Mouse (Mus musculus) gastrocnemius, postnatal 25 days (tissue): ENCODE measurements around the gene Tor1b. TPM values are rescaled to one million over a fixed set of nuclear protein-coding genes. Genes with fewer than 3 reads are reported as not detected.
"Not testable (repeated sequence)": the region's sequence is repeated elsewhere in the genome, so short reads cannot be mapped to it uniquely, and the experiment has no call there.

Experiments used
- DNase-seq: peaks from one replicate; pipeline ENCODE4 v3.0.0; 2022
- total RNA-seq, 2 experiments: library from RNA; stranded (reverse); gene quantifications; 1 replicate in 1 of 2; 2 replicates in 1 of 2; pipeline ENCODE4 v1.2.3; 2021

Gene Tor1b
- total RNA-seq, 2 experiments from 2014 or later: 19.0 to 19.3 TPM

DNA sequence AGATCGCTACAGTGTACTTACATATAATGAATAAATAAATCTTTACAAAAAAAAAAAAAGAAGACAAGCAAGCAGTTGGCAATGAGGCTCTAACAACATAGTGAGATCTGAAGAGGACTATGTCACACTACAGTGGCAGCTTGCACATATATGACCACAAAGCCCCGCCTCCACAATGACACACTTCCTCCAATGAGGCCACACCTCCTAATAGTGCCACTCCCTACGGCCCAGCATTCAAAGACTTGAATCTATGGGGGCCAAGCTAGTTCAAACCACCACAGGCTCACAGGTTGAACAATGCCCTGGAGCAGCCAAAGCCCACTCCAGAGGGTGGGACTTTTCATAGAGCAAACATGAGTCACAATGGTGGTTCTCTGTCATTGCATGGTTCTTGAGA lies 20.8 kb upstream of the Tor1b start:
- DNase-seq: no peak

- no peak for DNase-seq
Observed at GRCm38 (mm10) chr2:30933032-30933431, 19.7 kb upstream of the Tor1b start.

DNA sequence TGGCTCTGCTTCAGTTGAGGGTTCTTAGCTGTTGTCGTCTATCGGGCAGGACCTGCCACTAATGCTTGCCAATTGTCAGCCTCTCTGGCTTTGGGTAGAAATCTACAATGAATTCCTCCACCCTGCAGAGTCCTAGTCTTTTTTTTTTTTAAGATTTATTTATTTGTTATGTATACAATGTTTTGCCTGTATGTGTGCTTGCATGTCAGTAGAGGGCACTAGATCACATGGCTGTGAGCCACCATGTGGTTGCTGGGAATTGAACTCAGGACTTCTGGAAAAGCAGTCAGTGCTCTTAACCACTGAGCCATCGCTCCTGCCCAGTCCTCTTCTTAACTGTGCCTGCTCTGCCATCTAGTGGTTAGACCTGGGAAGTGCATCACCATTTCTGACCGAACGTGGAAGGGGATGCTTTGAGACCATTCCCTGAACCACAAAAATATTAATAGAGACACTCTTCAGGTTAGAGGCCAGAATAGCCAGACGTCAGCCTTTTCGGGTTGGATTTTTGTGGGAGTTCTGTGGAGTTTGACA lies 18.8 kb upstream of the Tor1b start:
- peak; percentile 55 for DNase-seq

- DNase-seq: no peak
Observed at GRCm38 (mm10) chr2:30936808-30937207, 16.0 kb upstream of the Tor1b start.

- no peak for DNase-seq
Observed at GRCm38 (mm10) chr2:30937731-30938130, 15.0 kb upstream of the Tor1b start.

GRCm38 (mm10) chr2:30938574-30938991 lies 14.2 kb upstream of the Tor1b start:
- no peak for DNase-seq

DNA sequence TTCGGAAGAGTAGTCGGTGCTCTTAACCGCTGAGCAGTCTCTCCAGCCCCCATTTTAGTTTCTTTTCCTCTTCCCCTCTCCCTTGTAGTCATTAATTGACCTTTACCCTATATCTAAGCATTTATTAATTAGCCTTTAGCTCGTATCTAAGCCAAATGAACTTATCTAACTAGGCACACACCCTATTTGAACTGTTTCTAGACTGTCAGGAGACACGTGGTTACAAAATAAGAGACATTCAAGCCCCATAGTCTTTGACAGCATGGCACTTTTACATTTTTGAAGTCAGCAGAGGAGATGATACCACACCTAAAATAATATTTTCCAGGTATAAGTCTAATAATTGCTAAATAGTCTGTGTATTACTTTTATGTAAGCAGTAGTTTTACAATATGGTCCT lies 11.2 kb upstream of the Tor1b start:
- DNase-seq: no peak

DNA sequence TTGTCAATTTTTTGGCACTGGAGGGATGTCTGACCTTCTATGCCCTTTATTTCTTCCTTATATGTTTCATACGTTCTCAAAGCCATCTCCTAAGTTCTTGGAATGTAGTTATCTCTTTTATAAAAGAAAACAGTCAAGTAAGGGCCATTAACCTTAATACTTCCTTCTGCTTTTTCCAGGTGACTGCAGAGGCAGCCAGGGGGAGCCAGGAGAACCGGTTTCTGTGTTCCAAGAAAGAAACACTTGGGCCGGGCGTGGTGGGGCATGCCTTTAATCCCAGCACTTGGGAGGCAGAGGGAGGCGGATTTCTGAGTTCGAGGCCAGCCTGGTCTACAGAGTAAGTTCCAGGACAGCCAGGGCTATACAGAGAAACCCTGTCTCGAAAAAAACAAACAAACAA lies 10.6 kb upstream of the Tor1b start:
- DNase-seq: not testable (repeated sequence)

- peak; percentile 40 for DNase-seq
Observed at GRCm38 (mm10) chr2:30942603-30943011, 10.2 kb upstream of the Tor1b start.

- DNase-seq: no peak
Observed at GRCm38 (mm10) chr2:30952457-30952823, 319 bp upstream of the Tor1b start.

GRCm38 (mm10) chr2:30954797-30955196 lies 2.0 kb downstream of the Tor1b start:
- DNase-seq: no peak

DNA sequence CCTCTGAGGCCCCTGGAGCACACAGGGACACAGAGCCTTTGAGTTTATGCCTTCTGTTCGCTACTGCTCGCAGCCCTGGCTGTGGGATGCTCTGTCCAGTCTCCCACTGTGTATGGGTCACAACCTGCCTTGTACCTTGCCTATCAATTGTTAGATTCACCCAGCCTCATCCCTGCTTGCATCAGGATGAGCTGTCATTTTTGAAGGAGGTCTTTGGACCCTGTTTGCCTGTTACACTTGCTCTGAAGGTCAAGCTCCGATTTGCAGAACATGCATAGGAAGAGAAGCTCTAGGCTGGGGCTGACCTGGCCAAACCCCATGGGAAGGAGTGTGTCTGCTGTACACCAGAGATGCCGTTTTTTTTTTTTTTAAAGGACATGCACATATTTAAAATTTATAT lies 4.8 kb downstream of the Tor1b start:
- no peak for DNase-seq

DNA sequence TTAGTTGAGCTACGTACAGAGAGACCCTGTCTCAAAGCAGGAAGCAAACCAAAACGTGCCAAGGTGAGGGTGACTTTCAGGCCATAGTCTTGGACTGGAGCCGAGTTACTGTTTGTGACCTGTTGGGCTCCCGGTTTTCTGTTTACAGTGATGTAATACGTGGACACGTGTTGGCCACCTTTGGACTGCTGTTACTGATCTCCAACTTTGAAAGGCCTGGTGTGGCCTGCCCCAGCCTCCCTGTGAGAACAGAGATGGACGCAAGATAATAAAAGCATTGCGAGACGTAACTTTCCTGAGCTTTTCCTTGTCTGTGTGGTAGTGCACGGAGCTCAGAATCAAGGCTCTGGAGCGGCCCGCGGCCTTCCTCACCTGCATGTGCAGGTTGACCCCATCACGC lies 6.0 kb downstream of the Tor1b start:
- DNase-seq: no peak

DNA sequence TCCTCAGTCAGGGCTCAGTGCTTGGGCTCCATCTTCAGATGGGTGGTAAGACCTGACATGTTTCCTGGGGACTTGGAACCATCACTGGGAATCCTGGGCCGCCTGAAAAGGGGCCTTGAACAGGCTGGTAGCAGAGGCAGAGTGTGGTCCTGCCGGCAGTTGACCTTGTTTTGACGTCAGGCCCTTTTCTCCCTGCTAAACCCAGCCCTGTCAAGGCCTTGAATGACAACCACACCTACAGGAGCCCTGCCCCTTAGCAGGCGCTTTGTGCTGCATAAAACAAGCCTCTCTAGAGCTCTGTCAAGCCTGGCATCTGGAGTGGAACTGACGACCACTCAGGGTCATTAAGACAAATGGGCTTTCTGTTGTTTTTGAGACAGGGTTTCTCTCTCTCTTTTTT lies 7.1 kb downstream of the Tor1b start:
- no peak for DNase-seq

GRCm38 (mm10) chr2:30962570-30963254 lies 10.0 kb downstream of the Tor1b start:
- no peak for DNase-seq

- DNase-seq: no peak
Observed at GRCm38 (mm10) chr2:30965627-30966026, 12.9 kb downstream of the Tor1b start.

- DNase-seq: no peak
Observed at GRCm38 (mm10) chr2:30966826-30967225, 14.1 kb downstream of the Tor1b start.

DNA sequence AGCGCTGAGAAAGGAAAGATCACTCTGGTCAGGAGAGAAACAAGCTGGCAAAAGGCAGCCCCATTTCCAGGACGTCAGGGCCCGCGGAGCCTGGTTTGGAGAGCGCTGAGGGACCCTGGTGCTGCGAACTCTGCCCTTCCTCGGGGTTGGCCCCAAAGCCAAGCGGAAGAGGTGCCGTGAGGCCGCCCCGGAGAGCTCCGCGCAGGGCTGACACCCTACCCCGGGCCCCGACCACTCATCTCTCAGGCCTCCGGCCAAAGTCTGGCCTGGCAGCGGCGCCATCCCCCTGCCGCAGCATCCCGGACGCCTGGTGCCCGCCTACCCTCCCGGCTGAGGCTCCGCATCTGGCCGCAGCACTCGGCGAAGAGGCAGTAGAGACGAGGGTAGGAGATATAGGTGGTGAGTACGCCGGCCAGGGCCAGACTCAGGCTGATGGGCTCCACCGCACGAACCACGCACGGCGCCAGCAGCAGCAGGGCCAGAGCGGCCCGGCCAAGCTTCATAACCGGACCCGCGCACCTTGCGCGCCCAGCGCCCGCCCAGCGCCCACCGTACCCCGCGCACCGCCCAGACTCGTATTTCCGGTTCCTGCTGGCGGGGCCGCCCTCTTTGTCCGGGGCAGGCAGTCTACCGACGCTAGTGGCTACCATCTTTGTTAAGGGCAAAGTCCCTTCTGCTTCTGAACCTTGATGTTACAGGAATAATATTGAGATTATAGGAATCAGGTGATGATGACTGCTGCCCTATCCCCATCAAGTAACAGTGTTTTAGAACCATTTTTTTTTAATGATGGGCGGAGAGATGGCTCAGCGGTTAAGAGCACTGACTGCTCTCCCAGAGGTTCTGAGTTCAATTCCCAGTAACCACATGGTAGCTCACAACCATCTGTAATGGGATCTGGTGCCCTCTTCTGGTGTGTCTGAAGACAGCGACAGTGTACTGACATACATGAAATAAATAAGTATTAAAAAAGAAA lies 14.9 kb downstream of the Tor1b start, which contains the start of gene Tor1a:
Tor1a (minus strand) TSS at position 582 of the 976 bp plus-strand sequence.
- DNase-seq: peak; percentile 85

DNA sequence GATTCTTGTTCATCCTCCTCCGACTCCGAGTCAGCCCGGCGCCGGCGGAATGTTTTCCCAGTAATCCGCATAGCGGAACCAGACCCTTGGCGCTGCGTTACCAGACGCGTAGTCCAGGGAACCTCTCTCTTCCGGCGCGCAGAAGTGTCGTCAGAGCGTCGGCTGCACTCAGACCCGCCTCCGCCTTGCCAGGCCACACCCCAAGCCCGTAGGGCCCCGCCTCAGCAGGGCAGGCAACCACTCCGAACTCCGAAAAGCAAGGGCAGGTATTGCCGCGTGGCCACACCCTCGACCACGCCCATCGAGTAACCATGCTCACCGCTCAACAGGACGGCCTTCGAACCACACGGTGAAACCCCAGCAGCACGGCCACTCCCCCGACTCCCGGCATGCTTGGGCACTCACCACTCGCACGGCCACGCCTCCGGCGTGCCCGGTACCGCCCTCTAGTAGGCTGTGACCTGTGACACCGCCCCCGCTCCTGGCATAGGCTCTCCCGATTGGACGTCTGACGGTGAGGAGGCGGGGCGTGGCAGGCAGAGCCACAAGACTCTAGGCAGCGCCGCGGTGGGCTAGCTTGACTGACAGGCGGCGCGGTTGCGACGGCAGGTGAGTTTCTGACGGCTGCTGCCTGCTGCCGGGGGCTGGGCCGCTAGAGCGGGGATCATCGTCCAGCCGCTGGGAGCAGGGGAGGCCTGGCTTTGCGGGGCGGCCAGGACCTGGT lies 29.2 kb downstream of the Tor1b start, which contains the start of the genes BC005624 and Usp20:
BC005624 (minus strand) TSS at position 412 of the 724 bp plus-strand sequence.
Usp20 (plus strand) TSS at position 490 of the 724 bp plus-strand sequence.
- DNase-seq: peak; percentile 100

GRCm38 (mm10) chr2:30983024-30983423 lies 30.3 kb downstream of the Tor1b start:
- DNase-seq: no peak

DNA sequence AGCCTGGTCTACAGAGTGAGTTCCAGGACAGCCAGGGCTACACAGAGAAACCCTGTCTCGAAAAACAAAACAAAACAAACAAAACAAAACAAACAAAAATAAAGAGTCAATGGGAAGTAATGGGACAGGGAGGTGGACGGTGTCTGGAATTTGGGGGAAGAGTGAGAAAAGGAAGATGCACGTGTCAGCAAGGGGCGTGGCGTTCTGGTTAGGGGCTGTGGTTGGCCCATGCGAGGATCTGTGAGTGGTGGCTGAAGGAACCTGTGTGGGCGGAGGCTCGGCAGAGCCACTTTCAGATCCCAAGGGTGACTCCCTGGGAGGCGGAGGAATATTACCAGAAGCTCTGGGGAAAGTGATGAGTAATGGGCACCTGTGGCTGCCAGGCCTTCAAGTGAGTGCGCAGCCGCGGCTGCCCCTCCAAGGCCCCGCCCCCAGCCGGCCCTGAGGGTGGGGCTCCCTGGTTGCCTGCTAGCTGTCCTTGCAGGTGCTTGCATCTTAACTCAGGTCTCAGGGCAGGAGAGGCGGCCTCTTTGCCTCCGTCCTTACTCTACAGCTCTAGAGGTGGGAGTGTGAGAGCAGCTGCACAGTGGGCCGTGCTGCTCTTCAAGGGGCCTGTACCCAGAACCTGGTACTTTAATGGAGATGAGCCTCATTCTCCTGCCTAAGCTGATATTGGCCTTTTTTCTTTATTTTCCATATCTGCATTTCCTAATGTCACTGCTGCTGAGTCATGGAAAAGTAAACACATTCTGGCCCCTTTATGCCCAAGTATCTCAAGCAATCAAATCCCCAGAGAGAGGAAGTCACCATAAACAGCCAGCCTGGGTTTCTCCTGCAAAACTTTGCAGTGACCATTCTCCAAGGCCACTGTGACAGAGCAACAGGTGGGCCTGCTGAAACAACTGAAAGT lies 32.6 kb downstream of the Tor1b start:
- DNase-seq: peak; percentile 64
